8 mouse cellular contexts compared by ENCODE assay signal in genomic region chr17:34894074-34894597, GRCm38 (mm10). TPM values are rescaled to one million over a fixed set of nuclear protein-coding genes. Genes with fewer than 3 reads are reported as not detected.
DNase-seq lines count a peak whose midpoint lies in the region; ATAC-seq and TF ChIP-seq lines count a peak whose summit lies in the region.

No protein-coding gene starts in this region.

- ATAC-seq in embryonic facial prominence, embryonic 12.5 days (ENCODE audit: insufficient number of reproducible peaks, insufficient read depth, low FRiP score, low TSS enrichment), result peak; percentile 86
- ATAC-seq in limb, embryonic 11.5 days (ENCODE audit: insufficient number of reproducible peaks, low FRiP score, low TSS enrichment, low read depth), result peak; percentile 87
- peak; percentile 87 for ATAC-seq in midbrain, embryonic 13.5 days

- TF ChIP-seq CTCF in small intestine, adult 2 months (IDR thresholded peaks at IDR 0.05; ENCODE audit: extremely low read depth, insufficient read length, insufficient replicate concordance, low read depth, low read length), result no peak

- under 1% methylated on average over 49 of the region's 51 CpGs for WGBS in embryonic facial prominence, embryonic 12.5 days
- 0% methylated on average over 33 of the region's 51 CpGs for WGBS in limb, embryonic 11.5 days
- WGBS in midbrain, embryonic 13.5 days, result under 1% methylated on average over 43 of the region's 51 CpGs
- WGBS in small intestine, adult 2 months, result 2% methylated on average over 48 of the region's 51 CpGs

- peaks cover 9% of the 10 kb centered on the region for H3K36me3 ChIP-seq in embryonic facial prominence, embryonic 12.5 days
- peaks cover 8% of the 10 kb centered on the region for H3K36me3 ChIP-seq in limb, embryonic 11.5 days (ENCODE audit: control insufficient read depth, insufficient read depth, low read length)
- peaks cover 11% of the 10 kb centered on the region for H3K36me3 ChIP-seq in midbrain, embryonic 13.5 days
- H3K36me3 ChIP-seq in small intestine, adult 2 months (ENCODE audit: control insufficient read depth, insufficient read depth, low read length), result no peaks in the 10 kb centered on the region

- H3K4me3 ChIP-seq in embryonic facial prominence, embryonic 12.5 days, result peak overlapping the region; percentile 83
- H3K4me3 ChIP-seq in limb, embryonic 11.5 days (ENCODE audit: low read depth, low read length), result peak overlapping the region; percentile 83
- peak overlapping the region; percentile 86 for H3K4me3 ChIP-seq in midbrain, embryonic 13.5 days (replicated peaks)
- peak overlapping the region; percentile 78 for H3K4me3 ChIP-seq in small intestine, adult 2 months (ENCODE audit: low read depth, low read length)

- peak overlapping the region; percentile 95 for H3K9ac ChIP-seq in embryonic facial prominence, embryonic 12.5 days
- peak overlapping the region; percentile 93 for H3K9ac ChIP-seq in limb, embryonic 11.5 days (ENCODE audit: low read length)
- peak overlapping the region; percentile 97 for H3K9ac ChIP-seq in midbrain, embryonic 13.5 days (replicated peaks)

- H3K27ac ChIP-seq in embryonic facial prominence, embryonic 12.5 days, result peak overlapping the region; percentile 95
- peak overlapping the region; percentile 90 for H3K27ac ChIP-seq in limb, embryonic 11.5 days (replicated peaks; ENCODE audit: low read depth, low read length)
- peak overlapping the region; percentile 95 for H3K27ac ChIP-seq in midbrain, embryonic 13.5 days
- H3K27ac ChIP-seq in small intestine, adult 2 months (ENCODE audit: insufficient read depth, low read depth, low read length), result peak overlapping the region; percentile 86

- DNase-seq in 3T3-L1 (ENCODE audit: low read depth, low spot score), result peak; percentile 94
- DNase-seq in adrenal gland, postnatal 36 days, result peak; percentile 96 to 97
- DNase-seq in heart, adult 18-20 months, result peak; percentile 94 to 96
- peak; percentile 94 for DNase-seq in kidney, adult 18-20 months
- DNase-seq in limb, embryonic 11.5 days (ENCODE audit: low spot score), result peak; percentile 96

- 0 out of 2 replicates have a peak, but pooled peaks cover 4% of the 10 kb centered on the region for H3K9me3 ChIP-seq in embryonic facial prominence, embryonic 12.5 days
- no peaks in the 10 kb centered on the region for H3K9me3 ChIP-seq in limb, embryonic 11.5 days (ENCODE audit: control insufficient read depth, low read length)
- H3K9me3 ChIP-seq in midbrain, embryonic 13.5 days, result no peaks in the 10 kb centered on the region

- TF ChIP-seq POLR2A in small intestine, adult 2 months (IDR thresholded peaks at IDR 0.05; ENCODE audit: low read depth, low read length), result no peak; the same call in 1 of the 2 replicates

- H3K4me2 ChIP-seq in embryonic facial prominence, embryonic 12.5 days (replicated peaks), result peak overlapping the region; percentile 97
- peak overlapping the region; percentile 89 for H3K4me2 ChIP-seq in limb, embryonic 11.5 days (ENCODE audit: low read depth, severe bottlenecking)
- H3K4me2 ChIP-seq in midbrain, embryonic 13.5 days (replicated peaks), result peak overlapping the region; percentile 99

- peaks cover 29% of the 10 kb centered on the region for H3K4me1 ChIP-seq in embryonic facial prominence, embryonic 12.5 days
- peaks cover 15% of the 10 kb centered on the region; the same call in 1 of the 2 replicates for H3K4me1 ChIP-seq in limb, embryonic 11.5 days (ENCODE audit: control insufficient read depth, insufficient read depth, low read length)
- peaks cover 38% of the 10 kb centered on the region for H3K4me1 ChIP-seq in midbrain, embryonic 13.5 days (replicated peaks)
- peaks cover 14% of the 10 kb centered on the region for H3K4me1 ChIP-seq in small intestine, adult 2 months (ENCODE audit: control insufficient read depth, insufficient read depth, insufficient read length, low read length)

- no peaks in the 10 kb centered on the region for H3K27me3 ChIP-seq in embryonic facial prominence, embryonic 12.5 days
- H3K27me3 ChIP-seq in limb, embryonic 11.5 days (ENCODE audit: control insufficient read depth, insufficient read depth, low read length), result no peaks in the 10 kb centered on the region
- H3K27me3 ChIP-seq in midbrain, embryonic 13.5 days, result no peaks in the 10 kb centered on the region
- H3K27me3 ChIP-seq in small intestine, adult 2 months (ENCODE audit: control insufficient read depth, insufficient read depth, low read length), result no peaks in the 10 kb centered on the region

RNA-seq across cellular contexts. Expression of gene C2, which starts 3.9 kb away (rescaled TPM):
- total RNA-seq in adrenal gland, postnatal 36 days (2021), result 100 to 1,000 TPM in 1 of 2 experiments, 10 to 100 TPM in 1; 85.2 to 119 TPM
- 1.2 and 2.5 TPM in 2 replicates for polyA plus RNA-seq in embryonic facial prominence, embryonic 12.5 days (2016; fragmentation: Nextera tagmentation; extraction: Ambion mirVana)
- 1 to 10 TPM; 2.8 to 4.1 TPM for total RNA-seq in heart, adult 18-20 months (2021)
- 0.44 and 0.58 TPM in 2 replicates for polyA plus RNA-seq in limb, embryonic 11.5 days (2014; fragmentation: Nextera tagmentation; extraction: Ambion mirVana)
- polyA plus RNA-seq in midbrain, embryonic 13.5 days (2015; fragmentation: Nextera tagmentation; extraction: Ambion mirVana), result 1.2 and 2.1 TPM in 2 replicates
- 4.3 and 10.6 TPM in 2 replicates for polyA plus RNA-seq in small intestine, adult 2 months (2012; rRNA removed)

RNA-seq across cellular contexts. Expression of gene Ehmt2, which starts 4.1 kb away (rescaled TPM):
- 100 to 1,000 TPM; 124 to 143 TPM for total RNA-seq in adrenal gland, postnatal 36 days (2021)
- polyA plus RNA-seq in embryonic facial prominence, embryonic 12.5 days (2016; fragmentation: Nextera tagmentation; extraction: Ambion mirVana), result 111 and 121 TPM in 2 replicates
- total RNA-seq in heart, adult 18-20 months (2021), result 10 to 100 TPM; 38.1 to 42.7 TPM
- 77.8 and 78.9 TPM in 2 replicates for polyA plus RNA-seq in limb, embryonic 11.5 days (2014; fragmentation: Nextera tagmentation; extraction: Ambion mirVana)
- polyA plus RNA-seq in midbrain, embryonic 13.5 days (2015; fragmentation: Nextera tagmentation; extraction: Ambion mirVana), result 105 and 114 TPM in 2 replicates
- polyA plus RNA-seq in small intestine, adult 2 months (2012; rRNA removed), result 101 and 242 TPM in 2 replicates

RNA-seq across cellular contexts. Expression of gene Gm20547, which starts 12.3 kb away (rescaled TPM):
- not detected for total RNA-seq in adrenal gland, postnatal 36 days (2021)
- polyA plus RNA-seq in embryonic facial prominence, embryonic 12.5 days (2016; fragmentation: Nextera tagmentation; extraction: Ambion mirVana), result 0.31 TPM in 1 of 2 replicates, not detected in the other
- not detected for total RNA-seq in heart, adult 18-20 months (2021)
- polyA plus RNA-seq in limb, embryonic 11.5 days (2014; fragmentation: Nextera tagmentation; extraction: Ambion mirVana), result not detected in 2 replicates
- polyA plus RNA-seq in midbrain, embryonic 13.5 days (2015; fragmentation: Nextera tagmentation; extraction: Ambion mirVana), result 0.08 TPM in 1 of 2 replicates, not detected in the other
- polyA plus RNA-seq in small intestine, adult 2 months (2012; rRNA removed), result not detected in 2 replicates

RNA-seq across cellular contexts. Expression of gene Zbtb12, which starts 14.9 kb away (rescaled TPM):
- 10 to 100 TPM; 10.4 to 17.4 TPM for total RNA-seq in adrenal gland, postnatal 36 days (2021)
- polyA plus RNA-seq in embryonic facial prominence, embryonic 12.5 days (2016; fragmentation: Nextera tagmentation; extraction: Ambion mirVana), result 8.6 and 8.9 TPM in 2 replicates
- total RNA-seq in heart, adult 18-20 months (2021), result 1 to 10 TPM; 7.4 to 7.7 TPM
- 1.9 and 2.3 TPM in 2 replicates for polyA plus RNA-seq in limb, embryonic 11.5 days (2014; fragmentation: Nextera tagmentation; extraction: Ambion mirVana)
- polyA plus RNA-seq in midbrain, embryonic 13.5 days (2015; fragmentation: Nextera tagmentation; extraction: Ambion mirVana), result 13.2 and 16.3 TPM in 2 replicates
- polyA plus RNA-seq in small intestine, adult 2 months (2012; rRNA removed), result 2.9 and 6.8 TPM in 2 replicates

RNA-seq across cellular contexts. Expression of gene Slc44a4, which starts 20.1 kb away (rescaled TPM):
- 1 to 10 TPM in 1 of 2 experiments, under 1 TPM in 1; 0.83 to 1.7 TPM for total RNA-seq in adrenal gland, postnatal 36 days (2021)
- 0.29 TPM in 1 of 2 replicates, not detected in the other for polyA plus RNA-seq in embryonic facial prominence, embryonic 12.5 days (2016; fragmentation: Nextera tagmentation; extraction: Ambion mirVana)
- total RNA-seq in heart, adult 18-20 months (2021), result under 1 TPM in 1 of 2 experiments, not detected in 1; 0.62 TPM
- 0.21 TPM in 1 of 2 replicates, not detected in the other for polyA plus RNA-seq in limb, embryonic 11.5 days (2014; fragmentation: Nextera tagmentation; extraction: Ambion mirVana)
- 0.09 TPM in 1 of 2 replicates, not detected in the other for polyA plus RNA-seq in midbrain, embryonic 13.5 days (2015; fragmentation: Nextera tagmentation; extraction: Ambion mirVana)
- polyA plus RNA-seq in small intestine, adult 2 months (2012; rRNA removed), result 64.8 and 101 TPM in 2 replicates

Comparison
In these comparisons a context has a peak if more than half of its experiments do, and no peak if none do; other contexts are left out.
1. Peak in every context shown above with its lines: DNase-seq, ATAC-seq, H3K4me3 ChIP-seq and H3K27ac ChIP-seq.